Mouse (Mus musculus): ENCODE measurements around the gene Angptl2.

Angptl2 gene

DNA sequence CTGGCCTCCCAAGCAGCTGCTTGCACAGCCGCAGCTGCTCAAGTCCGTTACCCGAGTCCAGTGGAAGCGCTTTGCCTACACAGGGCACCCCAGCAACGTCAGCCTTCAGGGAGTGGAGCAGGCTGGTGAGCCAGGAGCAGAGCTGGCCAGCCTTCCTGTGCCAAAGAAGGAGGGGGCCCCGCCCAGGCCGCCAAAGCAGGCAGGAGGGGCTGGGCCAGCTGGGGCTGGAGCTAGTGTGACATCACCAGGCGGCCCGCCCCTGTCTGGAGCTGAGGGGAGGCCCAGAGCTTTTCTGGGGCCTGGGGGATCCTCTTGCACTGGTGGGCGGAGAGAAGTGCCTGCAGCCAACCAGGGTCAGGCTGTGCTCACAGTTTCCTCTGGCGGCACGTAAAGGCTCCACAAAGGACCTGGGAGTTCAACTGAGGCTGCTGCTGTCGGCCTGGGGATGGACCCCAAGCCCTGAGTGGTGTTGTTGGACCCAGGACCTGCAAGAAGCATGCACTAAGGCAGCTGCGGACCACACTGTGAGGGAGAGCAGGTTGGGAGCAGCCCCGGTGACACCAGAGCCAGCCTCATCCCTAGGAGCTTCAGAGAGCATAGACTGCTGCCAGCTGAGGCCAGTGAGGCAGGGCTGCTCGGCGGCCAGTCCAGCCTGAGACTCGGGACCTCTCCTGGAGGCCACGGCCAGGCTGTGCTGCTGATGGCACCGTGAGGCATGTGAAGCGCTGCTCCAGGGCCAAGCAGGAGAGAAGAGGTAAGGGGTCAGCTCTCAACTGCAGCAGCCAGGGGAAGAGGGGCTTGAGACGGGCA is at the start of gene Angptl2:
Gene Angptl2 (plus strand): TSS at position 370 of the 810 bp plus-strand sequence.
- DNase-seq (ENCODE audit: low read depth, low spot score): peak; percentile 63

DNA sequence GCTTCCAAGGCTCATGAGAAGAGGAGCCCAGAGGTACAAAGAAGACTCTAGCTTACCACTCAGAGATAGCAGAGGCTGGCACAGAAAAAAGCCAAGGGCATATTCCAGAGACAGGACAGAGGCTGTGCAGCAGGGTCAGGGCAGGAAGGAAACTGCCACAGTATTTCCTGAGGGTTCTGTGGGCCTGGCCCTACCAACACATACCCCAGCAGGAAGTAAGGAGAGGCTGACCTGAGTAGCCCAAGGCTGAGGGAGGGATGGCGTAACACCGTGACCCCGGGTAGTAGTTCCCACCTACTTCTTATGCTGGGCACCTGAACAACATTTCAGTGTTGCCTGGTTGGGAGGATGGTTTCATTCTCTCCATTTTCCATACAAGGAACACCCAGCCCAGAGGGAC is 48.8 kb upstream of the Angptl2 start:
- no peak for DNase-seq (ENCODE audit: low read depth, low spot score)

DNA sequence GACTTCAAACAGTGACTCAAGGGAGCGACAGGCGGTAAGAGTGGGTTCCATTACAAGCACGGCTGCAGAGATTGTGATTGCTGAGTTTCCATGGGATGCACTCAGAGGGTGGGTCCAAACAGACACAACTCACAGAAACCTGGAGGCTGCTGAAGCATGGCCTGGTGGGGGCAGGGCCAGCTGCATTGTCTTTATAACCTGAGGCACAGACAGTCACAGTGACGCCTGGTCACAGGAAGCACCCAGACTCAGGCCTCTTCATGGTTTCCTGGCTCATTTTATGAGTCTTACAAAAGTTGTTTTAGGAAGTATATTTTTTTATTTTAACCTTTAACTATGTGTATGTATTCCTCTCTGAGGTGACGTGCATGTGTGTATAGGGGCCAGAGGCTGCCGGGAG is 46.4 kb upstream of the Angptl2 start:
- DNase-seq (ENCODE audit: low read depth, low spot score): no peak

DNA sequence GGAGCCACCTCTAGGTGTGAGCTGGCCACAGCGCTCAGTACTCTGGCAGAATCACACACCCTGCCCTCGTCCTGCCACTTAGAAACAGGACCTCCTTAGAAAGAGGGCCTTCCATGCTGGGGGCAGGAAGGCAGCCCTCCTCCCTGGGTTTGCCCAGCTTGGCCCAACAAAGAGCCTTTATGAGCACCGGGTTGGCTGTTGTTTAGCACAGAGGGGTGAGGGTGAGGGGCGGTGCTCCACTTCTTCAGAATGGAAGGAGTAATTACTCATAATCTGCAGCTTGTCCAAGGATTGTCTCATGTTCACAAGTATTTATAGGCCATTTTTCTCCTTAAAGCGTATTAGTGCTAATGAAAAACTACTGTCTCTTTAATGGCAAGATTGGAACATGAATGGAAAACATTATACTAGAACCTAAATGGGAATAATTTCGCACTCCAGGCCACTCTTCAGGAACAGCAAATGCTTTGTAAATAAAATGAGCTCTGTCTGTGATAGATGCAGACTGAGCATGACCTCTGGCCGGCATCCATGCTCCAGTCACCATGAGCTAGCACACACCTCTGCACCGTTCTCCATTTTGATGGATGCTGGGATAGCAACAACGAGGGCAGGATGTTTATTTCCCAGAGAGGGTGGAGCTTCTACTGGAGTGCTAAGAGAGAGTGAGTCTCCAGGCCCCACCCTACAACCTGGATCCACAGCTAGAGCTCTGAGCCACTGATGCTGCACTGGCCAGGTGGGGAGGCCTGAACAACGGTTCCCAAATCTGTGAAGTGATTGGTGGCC is 44.9 kb upstream of the Angptl2 start:
- DNase-seq (ENCODE audit: low read depth, low spot score): no peak

DNA sequence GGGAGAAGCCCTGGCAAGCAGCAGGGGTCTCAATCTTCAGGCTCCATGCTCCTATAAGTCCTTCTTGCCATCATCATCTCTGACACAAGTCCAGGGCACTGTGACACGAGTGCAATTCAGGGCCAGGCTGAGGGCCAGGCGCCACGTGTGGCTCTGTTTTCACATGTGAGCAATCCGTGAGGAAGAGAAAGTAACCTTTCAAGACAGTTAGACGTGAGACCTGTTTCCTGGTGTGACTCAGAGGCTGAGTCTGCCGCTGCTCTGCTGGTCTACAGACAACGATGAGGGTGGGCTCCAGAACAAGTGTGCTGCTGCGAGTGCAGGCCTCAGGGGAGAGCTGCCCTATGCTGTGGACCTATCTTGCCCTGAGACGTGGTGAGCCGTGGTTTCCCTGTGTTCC is 42.7 kb upstream of the Angptl2 start:
- DNase-seq (ENCODE audit: low read depth, low spot score): no peak

DNA sequence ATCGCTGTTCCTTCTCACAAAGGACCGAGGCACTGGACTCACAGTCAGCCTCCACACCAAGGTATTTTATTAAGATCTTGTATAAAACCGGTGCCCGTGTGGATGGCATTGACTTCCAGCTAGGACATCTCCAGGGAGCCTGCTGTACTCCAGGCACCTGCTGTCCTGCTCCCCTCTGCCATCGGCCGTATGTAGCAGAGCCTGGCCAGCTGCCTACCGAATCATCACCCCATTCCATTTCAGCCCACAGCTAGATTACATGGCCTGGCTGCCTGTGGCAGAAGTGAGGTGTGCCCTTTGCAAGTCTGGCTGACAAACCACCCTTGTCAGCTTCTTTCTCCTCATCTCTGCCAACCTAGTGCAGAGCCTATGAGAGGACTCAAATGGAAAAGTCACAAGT is 42.2 kb upstream of the Angptl2 start:
- no peak for DNase-seq (ENCODE audit: low read depth, low spot score)

DNA sequence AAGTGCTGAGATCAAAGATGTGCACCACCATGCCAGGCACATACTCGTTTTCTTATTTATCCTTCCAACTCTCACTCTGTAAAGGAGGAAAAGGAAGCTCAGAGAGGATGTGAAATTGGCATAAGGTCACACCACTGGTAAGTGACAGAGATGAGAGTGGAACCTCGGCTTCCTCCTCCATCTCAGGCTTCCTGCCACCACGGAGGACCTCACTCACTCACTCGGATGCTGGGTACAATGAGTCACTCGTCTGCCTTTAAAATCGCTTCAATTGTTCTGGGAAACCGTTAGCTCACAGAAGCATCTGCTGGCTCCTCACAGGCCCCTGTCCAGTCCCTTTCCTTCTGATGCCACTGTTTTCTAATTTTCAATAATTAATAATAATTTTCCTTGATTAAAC is 39.4 kb upstream of the Angptl2 start:
- no peak for DNase-seq (ENCODE audit: low read depth, low spot score)

DNA sequence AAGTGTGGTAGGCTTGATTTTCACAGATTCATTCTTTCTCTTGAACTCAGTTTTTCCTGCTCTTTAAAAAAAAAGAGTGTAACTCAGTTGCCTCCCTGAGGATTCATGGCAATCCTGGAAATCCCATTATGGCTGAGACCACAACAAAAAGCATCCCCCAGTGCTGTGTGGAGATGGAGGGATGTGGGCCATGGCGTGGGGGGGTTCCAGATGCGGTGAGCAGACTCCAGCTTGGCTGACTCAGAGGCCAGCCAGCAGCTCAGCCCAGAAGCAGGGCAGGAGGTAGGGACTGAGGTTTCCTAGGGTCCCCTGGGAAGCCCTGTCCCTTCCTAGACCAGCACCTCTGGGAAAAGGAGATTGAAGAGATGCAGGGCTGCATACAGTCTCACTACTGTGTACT is 38.9 kb upstream of the Angptl2 start:
- DNase-seq (ENCODE audit: low read depth, low spot score): no peak

DNA sequence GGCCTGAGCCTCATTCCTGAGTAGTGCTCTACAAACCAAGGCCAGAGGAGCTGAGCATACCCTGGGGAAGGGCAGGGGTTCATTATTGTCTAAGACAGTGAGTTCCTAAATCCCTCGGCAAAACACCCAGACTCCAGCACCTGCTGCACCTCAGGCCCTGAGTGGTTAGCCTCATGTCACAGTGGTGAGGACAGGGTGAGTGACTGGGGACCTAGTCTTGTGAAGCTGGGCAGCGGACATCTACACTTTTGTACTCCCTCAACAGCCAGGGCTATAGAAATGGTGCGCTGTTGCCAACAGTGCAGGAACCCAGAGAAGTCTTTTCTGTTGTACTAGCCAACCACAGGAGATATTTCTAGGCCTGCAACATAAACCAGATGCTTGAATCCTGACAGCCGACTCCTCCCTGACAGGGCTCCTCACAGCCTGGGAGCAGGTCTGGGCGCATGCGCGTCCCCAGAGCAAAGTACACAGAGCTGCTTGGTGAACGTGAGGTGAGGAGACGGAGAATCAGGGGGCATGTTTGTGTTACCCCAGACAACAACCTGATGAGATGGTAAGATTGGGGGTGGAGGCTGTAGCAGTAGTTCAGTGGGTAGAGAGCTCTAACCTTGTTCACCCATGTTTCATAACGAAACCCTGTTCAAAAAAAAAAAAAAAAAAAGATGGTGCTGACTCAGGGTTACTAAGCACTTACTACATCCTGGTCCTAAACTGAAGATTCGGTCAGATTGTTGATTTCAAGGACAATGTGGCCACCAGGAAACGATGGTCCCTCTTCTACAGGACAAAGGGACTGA is 38.2 kb upstream of the Angptl2 start:
- no peak for DNase-seq (ENCODE audit: low read depth, low spot score)

DNA sequence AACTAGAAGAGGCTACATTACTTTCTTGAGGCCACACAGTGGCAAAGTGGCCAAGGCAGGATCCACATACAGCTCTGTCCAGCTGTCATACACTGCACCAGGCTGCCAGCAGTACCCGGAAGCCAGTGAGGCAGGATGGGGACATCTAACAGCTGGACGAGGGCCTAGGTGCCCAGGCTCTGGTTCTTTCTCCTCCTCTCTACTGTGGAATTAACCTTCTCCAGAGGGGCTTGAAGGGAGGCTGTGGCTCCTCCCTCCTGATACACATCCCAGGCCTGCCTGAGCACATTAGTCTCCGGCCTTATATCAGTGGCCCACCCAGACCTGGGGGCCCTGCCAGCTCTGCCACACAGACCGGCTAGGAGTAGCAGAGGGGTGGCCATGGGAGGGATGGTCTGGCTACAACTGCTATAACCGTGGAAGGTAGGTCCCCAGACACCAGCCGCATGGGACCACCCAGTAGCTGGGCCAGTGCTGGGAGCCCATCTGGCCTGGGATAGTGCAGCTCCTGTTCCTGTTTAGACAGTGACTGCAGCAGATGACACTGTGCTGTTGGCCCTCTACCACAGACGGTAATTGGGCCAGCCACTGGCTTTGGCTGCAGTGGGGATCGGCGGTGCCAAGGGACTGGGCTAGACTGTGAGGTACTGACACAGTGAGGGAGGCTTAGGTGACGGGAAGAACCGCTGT is 37.5 kb upstream of the Angptl2 start:
- no peak for DNase-seq (ENCODE audit: low read depth, low spot score)

DNA sequence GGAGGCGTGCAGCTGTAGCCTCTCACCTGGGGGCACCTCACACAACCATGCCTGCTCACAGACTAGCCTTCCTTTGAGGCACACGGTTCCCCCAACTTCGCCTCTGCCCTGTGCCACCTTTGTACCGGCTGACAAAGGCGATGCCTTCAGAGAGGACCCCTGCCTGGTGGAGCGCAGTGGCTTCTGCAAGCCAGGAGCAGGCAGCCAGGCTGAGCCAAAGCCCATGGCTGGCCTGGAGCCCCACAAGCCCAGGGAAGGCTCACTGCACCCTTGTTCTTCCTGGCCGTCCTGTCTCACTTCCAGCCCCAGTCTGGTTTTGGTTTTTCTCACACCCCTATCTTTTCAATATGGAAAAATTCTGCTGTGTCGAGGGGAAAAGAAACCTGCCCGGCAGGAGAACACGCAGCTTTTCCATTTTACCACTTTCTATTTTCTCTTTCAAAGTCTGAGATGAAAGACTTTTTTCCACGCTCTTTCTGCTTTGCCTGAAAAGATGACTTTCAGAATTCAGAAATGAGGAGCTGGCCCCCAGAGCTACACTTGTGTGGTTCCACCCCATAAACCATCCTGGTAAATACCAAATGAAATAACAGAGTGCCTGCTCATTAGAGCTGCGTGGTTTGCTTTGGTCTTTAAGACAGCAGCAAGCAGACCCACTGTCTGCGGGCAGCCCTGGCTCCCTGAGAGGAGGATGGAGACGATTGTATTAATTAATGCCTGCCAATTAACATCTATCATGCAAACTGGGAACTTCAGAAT is 36.5 kb upstream of the Angptl2 start:
- no peak for DNase-seq (ENCODE audit: low read depth, low spot score)

DNA sequence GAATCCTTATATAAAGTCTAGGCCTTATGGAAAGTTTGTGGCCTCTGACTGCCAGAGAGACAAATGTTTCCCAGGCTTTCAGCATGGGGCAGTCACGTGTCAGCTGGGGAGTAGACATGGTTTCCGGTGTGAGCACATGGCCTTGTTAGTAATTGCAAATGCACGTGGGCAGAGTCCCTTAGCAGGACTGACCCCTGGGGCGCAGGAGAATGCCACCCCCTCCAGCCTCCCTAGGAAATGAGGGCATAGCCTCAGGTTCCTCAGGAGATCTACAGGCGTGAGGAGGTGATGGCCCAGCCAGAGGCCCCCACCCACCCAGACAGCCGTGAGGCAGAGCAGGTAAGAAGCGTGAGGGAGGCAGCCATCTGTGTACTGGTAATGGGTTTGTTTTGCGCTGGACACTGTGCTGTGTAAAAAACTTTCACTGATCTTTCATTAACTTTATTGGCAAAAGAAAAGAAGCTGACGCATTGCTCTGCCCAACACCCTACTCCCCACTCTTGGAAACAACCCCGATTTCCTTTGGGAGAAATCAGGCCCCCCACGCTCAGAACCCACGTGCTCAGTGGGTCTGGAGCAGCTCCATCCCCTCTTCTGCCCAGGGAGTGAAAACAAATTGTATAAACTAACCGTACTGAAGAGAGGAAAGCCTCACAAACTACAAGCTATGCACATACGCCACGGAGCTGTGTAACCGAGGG is 35.8 kb upstream of the Angptl2 start:
- no peak for DNase-seq (ENCODE audit: low read depth, low spot score)

DNA sequence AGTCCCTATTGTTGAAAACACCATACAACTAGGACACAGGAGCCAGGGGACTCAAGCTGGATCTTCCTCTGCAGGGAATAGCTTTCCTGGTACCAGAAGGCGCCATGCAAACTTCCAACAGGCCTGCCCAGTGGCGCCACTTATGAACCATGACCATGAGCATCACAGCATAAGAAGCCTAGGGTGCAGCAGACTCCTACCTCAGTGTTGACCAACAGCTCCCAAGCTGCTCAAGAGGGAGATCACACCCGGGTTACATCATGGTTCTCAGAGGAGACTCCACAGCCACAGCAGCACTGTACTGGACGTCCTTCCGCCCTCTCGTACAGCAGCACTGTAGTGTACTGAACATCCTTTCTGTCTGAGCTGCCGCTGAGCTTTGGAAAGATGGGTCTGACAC is 32.5 kb upstream of the Angptl2 start:
- no peak for DNase-seq (ENCODE audit: low read depth, low spot score)

DNA sequence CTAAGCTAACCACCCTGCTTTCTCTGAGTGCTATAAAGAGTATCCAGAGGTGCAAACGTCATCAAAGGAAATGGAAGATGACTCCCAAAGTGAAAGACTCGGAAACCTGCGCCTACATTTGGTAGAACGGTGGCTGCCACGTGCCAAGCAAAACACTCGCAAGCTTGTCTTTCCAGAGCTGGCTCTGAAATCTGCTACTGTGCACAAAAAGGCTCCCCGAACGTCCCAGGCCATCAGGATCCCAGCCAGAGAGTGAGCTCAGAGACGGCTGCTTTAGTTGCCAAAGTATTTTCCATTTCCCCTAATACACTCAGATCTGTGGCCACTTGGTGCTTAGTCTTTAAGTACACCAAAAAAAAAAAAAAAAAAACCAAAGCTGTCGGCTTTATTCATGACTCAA is 31.2 kb upstream of the Angptl2 start:
- peak; percentile 12 for DNase-seq (ENCODE audit: low read depth, low spot score)

DNA sequence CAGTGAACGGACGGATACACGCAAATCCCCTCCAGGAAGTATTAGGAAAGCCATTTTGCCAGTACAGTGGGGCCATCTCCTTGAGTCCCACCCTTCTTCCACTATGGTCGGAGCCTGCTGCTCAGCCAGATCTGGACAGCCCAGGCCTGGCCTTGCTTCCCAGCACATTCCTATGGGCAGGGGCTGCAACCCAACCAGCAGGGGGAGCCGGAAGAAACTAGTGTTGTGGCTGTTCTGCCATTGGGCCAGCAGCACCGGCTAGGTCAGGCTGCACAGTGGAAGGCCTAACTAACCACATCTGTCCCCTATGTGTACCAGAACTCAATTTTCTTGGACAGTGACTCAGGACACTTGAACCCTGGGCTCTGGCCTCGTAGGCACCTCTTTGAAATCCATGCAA is 30.6 kb upstream of the Angptl2 start:
- DNase-seq (ENCODE audit: low read depth, low spot score): no peak

DNA sequence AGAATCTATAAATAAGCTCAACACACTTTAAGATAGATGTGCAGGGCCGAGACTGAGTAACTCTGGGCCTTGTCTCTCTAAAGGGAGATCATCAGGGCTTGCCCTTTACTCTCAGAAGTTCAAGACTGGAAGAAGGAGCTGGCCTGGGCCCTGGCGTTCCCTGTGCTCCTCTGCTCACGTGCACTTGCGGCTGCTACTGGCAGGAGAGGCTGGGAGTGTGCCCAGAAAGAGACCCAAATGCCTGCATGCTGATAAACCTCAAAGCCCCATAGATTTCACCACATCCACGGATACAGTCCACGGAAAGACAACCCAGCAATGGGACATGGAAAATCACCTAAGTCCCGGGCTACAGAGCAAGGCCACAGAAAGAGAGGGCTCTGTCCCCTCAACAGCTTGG is 29.4 kb upstream of the Angptl2 start:
- DNase-seq (ENCODE audit: low read depth, low spot score): no peak

DNA sequence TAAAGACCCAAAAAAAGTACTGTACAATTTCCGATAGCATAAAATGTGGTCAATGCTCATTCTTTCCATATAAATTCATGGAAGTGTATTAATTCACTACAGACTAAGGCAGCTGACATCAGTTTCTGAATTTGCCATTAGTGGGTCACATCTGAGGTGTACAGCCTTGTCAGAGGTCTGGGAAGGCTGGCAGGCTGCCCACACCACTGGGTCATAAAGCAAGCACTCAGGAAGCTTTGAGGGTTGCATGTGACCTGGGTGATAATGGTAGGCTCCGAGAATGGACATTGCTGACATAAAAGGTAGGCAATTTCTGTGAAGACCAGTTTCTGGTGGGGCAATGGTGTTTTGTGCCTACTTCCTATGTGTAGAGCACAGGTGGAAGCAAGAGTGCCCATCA is 28.0 kb upstream of the Angptl2 start:
- no peak for DNase-seq (ENCODE audit: low read depth, low spot score)

DNA sequence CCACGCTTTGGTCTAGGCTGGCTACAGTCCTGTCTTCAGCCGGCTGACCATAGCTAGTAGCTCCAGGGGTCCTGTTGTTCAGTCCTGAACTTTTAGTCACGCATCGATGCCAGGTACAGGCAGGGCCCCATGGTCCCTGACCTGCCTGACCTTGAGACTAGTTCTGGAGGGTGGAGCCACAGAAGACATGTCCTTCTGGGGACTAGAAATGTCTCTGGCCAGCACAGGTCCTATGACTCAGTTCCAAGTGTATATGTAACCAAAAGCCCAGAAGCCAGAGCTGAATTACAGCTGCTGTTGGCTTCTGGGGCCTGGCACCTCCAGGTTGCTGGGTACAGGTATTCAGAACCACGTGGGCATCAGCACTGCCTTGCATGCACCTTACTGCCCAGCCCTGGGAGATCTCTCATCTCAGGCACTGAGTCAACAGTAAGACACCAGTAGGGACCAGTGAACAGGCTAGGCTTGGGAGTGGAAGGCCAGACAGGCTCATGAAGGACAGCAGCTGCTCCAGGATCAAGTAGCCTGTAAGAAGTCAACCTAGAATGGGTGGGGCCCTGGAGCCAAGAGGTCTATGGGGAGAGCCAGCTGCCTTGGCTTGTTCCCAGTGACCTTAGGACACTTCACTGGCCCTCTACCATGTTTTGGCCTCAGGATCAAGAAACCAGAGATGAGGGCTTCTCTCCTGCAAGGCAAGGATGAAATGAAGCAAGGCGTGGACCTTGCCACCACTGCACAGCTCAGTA is 26.8 kb upstream of the Angptl2 start:
- no peak for DNase-seq (ENCODE audit: low read depth, low spot score)

DNA sequence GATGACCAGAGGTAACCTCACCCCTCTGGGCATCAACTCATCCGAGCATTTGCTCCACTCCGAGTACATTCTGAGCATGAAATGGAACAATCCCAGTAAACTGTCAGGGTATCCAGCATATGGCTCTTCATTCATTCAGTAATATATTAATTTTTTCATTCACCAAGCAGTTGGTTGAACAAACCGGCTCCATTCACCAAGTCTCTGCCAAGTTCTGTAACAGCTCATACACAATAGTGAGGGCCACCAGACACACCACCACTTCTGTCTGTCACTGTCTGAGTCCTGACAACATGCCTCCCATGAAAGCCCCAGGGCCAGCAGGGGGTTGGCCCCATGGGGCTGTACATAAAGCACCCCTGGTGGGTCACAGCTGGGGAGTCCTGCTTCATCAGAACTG is 25.9 kb upstream of the Angptl2 start:
- no peak for DNase-seq (ENCODE audit: low read depth, low spot score)

All from brain, embryonic 18.5 days (tissue).